Mouse (Mus musculus): ENCODE measurements around the gene Cox10. TPM values are rescaled to one million over a fixed set of nuclear protein-coding genes. Genes with fewer than 3 reads are reported as not detected.
"Not testable (repeated sequence)": the region's sequence is repeated elsewhere in the genome, so short reads cannot be mapped to it uniquely, and the experiment has no call there.

The Cox10 gene
- polyA plus RNA-seq (2014; fragmentation: Nextera tagmentation; extraction: Ambion mirVana) = 24.0 and 24.7 TPM in 2 replicates

DNA sequence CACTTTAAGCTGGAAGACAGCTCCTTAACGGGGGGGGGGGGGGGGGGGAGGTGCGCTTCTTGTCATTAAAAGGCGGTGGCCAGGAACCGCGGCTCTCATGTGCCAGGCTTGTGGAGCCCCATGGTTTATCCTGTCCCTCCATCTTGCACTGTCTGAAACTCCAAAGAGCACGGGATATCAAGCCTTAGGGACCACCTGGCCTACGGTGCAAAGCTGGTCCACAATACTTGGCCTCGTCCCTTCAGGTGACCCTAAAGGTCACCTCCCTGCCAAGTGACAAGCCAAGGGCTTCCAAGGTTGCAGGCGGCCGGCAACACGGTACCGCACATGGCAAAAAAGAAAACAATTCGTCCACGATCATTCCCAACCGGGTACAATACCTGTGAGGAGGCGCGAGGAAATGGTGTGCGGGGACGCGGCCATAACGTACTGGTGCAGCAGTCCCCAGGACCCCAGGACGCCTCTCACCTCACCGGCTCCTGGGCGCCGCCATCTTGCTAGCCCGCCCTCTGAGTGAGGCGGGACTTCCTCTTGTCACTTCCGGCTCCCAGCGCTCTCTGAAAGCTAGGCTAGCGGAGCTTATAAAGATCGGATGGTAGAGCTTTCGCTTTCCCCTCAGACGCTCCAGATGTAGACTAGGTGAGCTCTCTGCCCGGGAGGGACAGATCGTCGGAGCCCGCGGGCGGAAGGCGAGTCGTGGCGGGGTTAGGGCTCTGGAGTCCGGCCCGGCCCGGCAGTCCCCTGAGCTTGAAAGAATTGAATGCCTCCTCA, at the start of gene Cox10:
TSS of gene Cox10 (minus strand) at position 513 of the 771 bp plus-strand sequence.
- Histone ChIP-seq H3K27me3 (replicated peaks; ENCODE audit: control insufficient read depth, insufficient read depth, low read length) (no peaks in the 10 kb centered on the region), H3K9me3 (ENCODE audit: control insufficient read depth, low read length) (no peaks in the 10 kb centered on the region), H3K4me2 (ENCODE audit: low read depth, low read length) (peak within 1 kb of the TSS; percentile 78), H3K36me3 (ENCODE audit: control insufficient read depth, insufficient read depth, low read length) (peaks cover 3% of the 10 kb centered on the region; the same call in 1 of the 2 replicates), H3K4me1 (ENCODE audit: control insufficient read depth, insufficient read depth, low read length) (peaks cover 18% of the 10 kb centered on the region), H3K27ac (replicated peaks; ENCODE audit: low read depth, low read length) (peak within 1 kb of the TSS; percentile 93), H3K9ac (ENCODE audit: low read depth, low read length) (peak within 1 kb of the TSS; percentile 86), H3K4me3 (ENCODE audit: low read depth, low read length) (peak within 1 kb of the TSS; percentile 81)
- DNase-seq (ENCODE audit: low spot score) (peak; percentile 95), ATAC-seq (ENCODE audit: low read depth) (peak; percentile 96)
- WGBS = under 1% methylated on average over 37 of the region's 45 CpGs

DNA sequence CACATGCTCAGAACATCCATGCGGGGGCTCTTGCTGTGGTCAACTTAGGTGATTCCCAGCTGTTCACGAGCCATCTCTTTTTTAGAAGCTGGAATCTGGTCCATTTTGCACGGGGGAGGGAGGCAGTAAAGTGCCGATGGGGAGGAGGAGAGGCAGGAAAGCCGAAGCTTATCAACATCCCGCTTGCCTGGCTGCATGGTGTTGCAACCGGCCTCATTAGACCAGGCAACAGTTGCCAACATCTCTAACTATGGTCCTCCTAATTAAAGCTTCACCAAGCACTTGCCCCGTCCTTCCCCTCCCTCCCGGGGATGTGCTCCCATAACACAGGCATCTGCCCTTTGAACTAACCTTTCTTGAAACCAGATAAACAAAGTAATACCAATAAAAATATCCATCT, 48.7 kb upstream of the Cox10 start:
- 70% methylated on average over 9 of the region's 9 CpGs for WGBS
- Histone ChIP-seq H3K27me3 (replicated peaks; ENCODE audit: control insufficient read depth, insufficient read depth, low read length) (no peaks in the 10 kb centered on the region), H3K4me2 (ENCODE audit: low read depth, low read length) (no peak overlapping the region), H3K36me3 (ENCODE audit: control insufficient read depth, insufficient read depth, low read length) (no peaks in the 10 kb centered on the region), H3K9me3 (ENCODE audit: control insufficient read depth, low read length) (no peaks in the 10 kb centered on the region), H3K27ac (replicated peaks; ENCODE audit: low read depth, low read length) (no peak overlapping the region), H3K4me1 (ENCODE audit: control insufficient read depth, insufficient read depth, low read length) (no peaks in the 10 kb centered on the region), H3K9ac (ENCODE audit: low read depth, low read length) (no peak overlapping the region), H3K4me3 (ENCODE audit: low read depth, low read length) (no peak overlapping the region)
- ATAC-seq (ENCODE audit: low read depth) (no peak), DNase-seq (ENCODE audit: low spot score) (no peak)

DNA sequence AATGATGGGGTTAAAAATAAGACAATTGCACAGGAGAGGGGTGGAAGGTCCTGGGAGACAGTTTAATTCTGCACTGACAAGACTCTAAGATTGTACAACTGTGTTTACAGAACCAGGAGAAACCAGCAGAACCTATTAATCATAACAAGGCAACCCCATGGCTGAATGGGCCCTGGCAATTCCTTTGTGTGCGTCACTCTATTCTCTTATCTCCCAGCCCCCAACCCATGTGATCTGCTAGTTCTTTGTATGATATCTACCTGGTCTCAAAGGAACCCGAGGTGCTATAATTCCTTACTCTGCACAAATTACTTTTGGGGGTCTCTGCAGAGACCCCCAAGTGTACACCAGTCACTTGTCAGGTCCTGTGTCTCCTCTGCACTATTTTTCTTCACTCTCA, 46.2 kb upstream of the Cox10 start:
- Histone ChIP-seq H3K4me3 (ENCODE audit: low read depth, low read length) (no peak overlapping the region), H3K27ac (replicated peaks; ENCODE audit: low read depth, low read length) (no peak overlapping the region), H3K4me1 (ENCODE audit: control insufficient read depth, insufficient read depth, low read length) (no peaks in the 10 kb centered on the region), H3K36me3 (ENCODE audit: control insufficient read depth, insufficient read depth, low read length) (no peaks in the 10 kb centered on the region), H3K9ac (ENCODE audit: low read depth, low read length) (no peak overlapping the region), H3K9me3 (ENCODE audit: control insufficient read depth, low read length) (no peaks in the 10 kb centered on the region), H3K4me2 (ENCODE audit: low read depth, low read length) (no peak overlapping the region), H3K27me3 (replicated peaks; ENCODE audit: control insufficient read depth, insufficient read depth, low read length) (no peaks in the 10 kb centered on the region)
- ATAC-seq (ENCODE audit: low read depth) (no peak), DNase-seq (ENCODE audit: low spot score) (no peak)
- WGBS = 74% methylated on average over 2 of the region's 2 CpGs

DNA sequence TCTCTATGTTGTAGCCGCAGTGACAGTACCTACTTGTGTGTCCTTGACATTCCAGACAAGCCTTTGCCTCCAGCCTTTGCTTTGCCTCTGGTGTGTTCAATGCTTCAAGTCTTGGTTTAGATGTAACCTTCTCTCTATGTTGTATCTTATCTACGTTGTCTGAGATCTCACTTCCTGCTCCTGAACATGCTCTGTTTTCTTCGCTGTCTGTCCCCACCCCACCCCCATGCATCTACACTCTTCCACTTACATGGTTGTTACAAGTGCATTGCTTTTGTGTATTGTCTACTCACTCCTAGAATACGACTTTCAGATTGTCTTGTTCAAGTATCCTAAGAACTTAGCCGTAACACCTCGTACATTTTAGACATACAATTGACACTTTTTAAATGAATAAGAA, 43.9 kb upstream of the Cox10 start:
- not testable (repeated sequence) for H3K9ac ChIP-seq (ENCODE audit: low read depth, low read length); H3K36me3 ChIP-seq (ENCODE audit: control insufficient read depth, insufficient read depth, low read length); DNase-seq (ENCODE audit: low spot score); H3K4me2 ChIP-seq (ENCODE audit: low read depth, low read length); H3K27ac ChIP-seq (replicated peaks; ENCODE audit: low read depth, low read length); ATAC-seq (ENCODE audit: low read depth); H3K4me1 ChIP-seq (ENCODE audit: control insufficient read depth, insufficient read depth, low read length); H3K9me3 ChIP-seq (ENCODE audit: control insufficient read depth, low read length); H3K27me3 ChIP-seq (replicated peaks; ENCODE audit: control insufficient read depth, insufficient read depth, low read length); H3K4me3 ChIP-seq (ENCODE audit: low read depth, low read length)
- WGBS = 88% methylated on average over 6 of the region's 6 CpGs

DNA sequence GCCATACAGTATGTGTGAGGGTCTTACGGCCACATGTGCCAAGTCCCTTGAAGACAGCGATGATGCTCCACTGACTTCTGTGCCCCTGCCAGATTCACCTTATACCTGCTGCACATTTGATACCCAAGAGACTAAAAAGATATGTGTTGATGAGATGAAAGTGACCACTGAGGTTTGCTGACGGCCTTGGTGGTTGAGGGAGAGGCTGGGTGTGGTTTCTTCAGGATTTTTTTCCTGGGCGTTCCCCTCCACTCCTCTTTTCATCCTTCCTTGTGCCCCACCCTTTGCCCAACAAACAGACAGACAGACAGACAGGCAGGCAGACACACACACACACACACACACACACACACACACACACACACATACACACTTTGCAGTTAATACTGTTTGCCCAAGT, 37.4 kb upstream of the Cox10 start:
- no peaks in the 10 kb centered on the region for H3K4me1 ChIP-seq (ENCODE audit: control insufficient read depth, insufficient read depth, low read length)
- H3K4me3 ChIP-seq (ENCODE audit: low read depth, low read length) = no peak overlapping the region
- no peak overlapping the region for H3K27ac ChIP-seq (replicated peaks; ENCODE audit: low read depth, low read length)
- ATAC-seq (ENCODE audit: low read depth) (no peak), DNase-seq (ENCODE audit: low spot score) (no peak)
- 86% methylated on average over 4 of the region's 4 CpGs for WGBS
- no peaks in the 10 kb centered on the region for H3K36me3 ChIP-seq (ENCODE audit: control insufficient read depth, insufficient read depth, low read length)
- H3K9me3 ChIP-seq (ENCODE audit: control insufficient read depth, low read length) = no peaks in the 10 kb centered on the region
- no peak overlapping the region for H3K9ac ChIP-seq (ENCODE audit: low read depth, low read length)
- no peaks in the 10 kb centered on the region for H3K27me3 ChIP-seq (replicated peaks; ENCODE audit: control insufficient read depth, insufficient read depth, low read length)
- no peak overlapping the region for H3K4me2 ChIP-seq (ENCODE audit: low read depth, low read length)

DNA sequence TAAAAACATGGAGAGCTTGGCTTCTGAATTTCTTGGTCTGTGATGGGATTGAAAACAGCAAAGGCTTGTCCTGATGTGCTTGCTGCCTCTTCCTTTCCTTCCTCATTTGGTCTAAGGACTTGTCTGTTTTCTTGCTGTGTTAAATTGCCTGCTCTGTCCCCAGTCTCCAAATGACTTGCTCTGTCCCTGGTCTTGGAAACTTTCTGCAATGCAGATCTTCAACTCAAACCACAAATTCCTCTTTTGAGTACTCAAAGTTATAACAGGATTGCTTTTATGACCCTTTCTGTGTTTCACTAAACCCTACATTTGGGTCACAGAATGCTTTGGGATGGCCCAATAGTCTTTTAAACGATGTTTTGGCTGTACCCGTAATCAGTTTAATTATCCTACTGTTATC, 36.6 kb upstream of the Cox10 start:
- ATAC-seq (ENCODE audit: low read depth) = no peak
- WGBS = 84% methylated on average over 2 of the region's 2 CpGs
- Histone ChIP-seq H3K9me3 (ENCODE audit: control insufficient read depth, low read length) (no peaks in the 10 kb centered on the region), H3K36me3 (ENCODE audit: control insufficient read depth, insufficient read depth, low read length) (no peaks in the 10 kb centered on the region), H3K4me3 (ENCODE audit: low read depth, low read length) (no peak overlapping the region), H3K4me2 (ENCODE audit: low read depth, low read length) (no peak overlapping the region), H3K4me1 (ENCODE audit: control insufficient read depth, insufficient read depth, low read length) (no peaks in the 10 kb centered on the region), H3K9ac (ENCODE audit: low read depth, low read length) (no peak overlapping the region), H3K27me3 (replicated peaks; ENCODE audit: control insufficient read depth, insufficient read depth, low read length) (no peaks in the 10 kb centered on the region), H3K27ac (replicated peaks; ENCODE audit: low read depth, low read length) (no peak overlapping the region)
- no peak for DNase-seq (ENCODE audit: low spot score)

DNA sequence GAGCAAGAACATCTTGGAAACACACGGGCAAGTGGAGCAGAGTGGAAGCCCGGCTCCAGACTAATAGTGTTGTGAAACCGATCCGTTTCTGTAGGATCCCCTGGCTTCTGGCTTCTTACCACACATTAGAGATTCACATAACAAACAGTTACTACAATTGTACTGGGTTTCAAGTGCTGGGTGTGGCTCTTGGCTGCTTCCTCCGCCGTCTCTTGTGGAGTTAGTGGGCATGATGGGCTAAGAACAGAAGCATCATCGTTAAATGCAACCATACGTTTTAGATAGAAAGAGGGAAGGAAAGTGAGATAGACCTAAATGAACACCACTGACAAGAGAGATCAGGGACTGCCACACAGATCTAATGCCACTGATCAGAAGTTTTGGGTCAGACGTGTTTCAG, 35.8 kb upstream of the Cox10 start:
- no peaks in the 10 kb centered on the region for H3K9me3 ChIP-seq (ENCODE audit: control insufficient read depth, low read length)
- DNase-seq (ENCODE audit: low spot score) = no peak
- H3K36me3 ChIP-seq (ENCODE audit: control insufficient read depth, insufficient read depth, low read length) = no peaks in the 10 kb centered on the region
- no peak overlapping the region for H3K9ac ChIP-seq (ENCODE audit: low read depth, low read length)
- no peak for ATAC-seq (ENCODE audit: low read depth)
- no peak overlapping the region for H3K4me3 ChIP-seq (ENCODE audit: low read depth, low read length)
- no peak overlapping the region for H3K27ac ChIP-seq (replicated peaks; ENCODE audit: low read depth, low read length)
- H3K27me3 ChIP-seq (replicated peaks; ENCODE audit: control insufficient read depth, insufficient read depth, low read length) = no peaks in the 10 kb centered on the region
- H3K4me2 ChIP-seq (ENCODE audit: low read depth, low read length) = no peak overlapping the region
- H3K4me1 ChIP-seq (ENCODE audit: control insufficient read depth, insufficient read depth, low read length) = no peaks in the 10 kb centered on the region
- WGBS = 58% methylated on average over 9 of the region's 9 CpGs

DNA sequence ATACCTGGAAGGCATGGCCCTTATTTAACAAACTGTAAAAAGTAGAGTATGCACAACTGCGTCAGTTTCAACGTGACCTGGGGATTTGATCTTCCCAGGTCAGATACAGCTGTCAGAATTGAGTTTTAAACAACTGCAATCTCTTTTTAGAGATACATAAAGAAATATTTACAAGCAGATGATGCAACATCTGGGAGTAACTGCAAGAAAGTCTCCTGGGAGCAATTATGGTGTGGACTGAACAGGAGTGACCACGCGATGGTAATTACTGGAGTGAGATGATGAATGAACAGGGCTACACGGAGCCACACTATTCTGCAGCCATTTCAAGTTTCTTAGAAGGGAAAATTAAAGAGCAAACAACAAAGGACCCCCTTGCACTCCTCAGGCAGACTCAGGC, 20.8 kb upstream of the Cox10 start:
- no peaks in the 10 kb centered on the region for H3K36me3 ChIP-seq (ENCODE audit: control insufficient read depth, insufficient read depth, low read length)

DNA sequence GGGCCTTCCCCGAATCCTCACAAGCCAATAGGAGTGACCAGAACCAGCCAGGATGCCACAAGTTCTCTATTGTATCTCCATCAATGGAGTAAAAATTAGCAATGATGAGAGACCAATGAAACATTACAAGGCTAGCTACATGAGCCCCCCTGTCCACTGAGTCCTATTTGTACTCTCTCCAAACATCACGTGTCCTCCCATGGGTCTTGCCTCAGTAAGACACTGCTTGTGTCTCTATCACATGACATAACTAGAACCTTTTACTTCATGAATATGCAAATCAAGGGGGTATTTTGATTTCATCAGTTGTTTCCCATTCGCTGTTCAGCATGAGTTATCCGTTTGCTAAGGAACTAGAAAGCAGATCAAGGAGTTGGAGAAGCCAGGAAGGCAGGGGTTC, 13.8 kb upstream of the Cox10 start:
- no peak overlapping the region for H3K4me3 ChIP-seq (ENCODE audit: low read depth, low read length)
- H3K9ac ChIP-seq (ENCODE audit: low read depth, low read length) = no peak overlapping the region
- no peaks in the 10 kb centered on the region for H3K27me3 ChIP-seq (replicated peaks; ENCODE audit: control insufficient read depth, insufficient read depth, low read length)
- DNase-seq (ENCODE audit: low spot score) = no peak
- H3K4me1 ChIP-seq (ENCODE audit: control insufficient read depth, insufficient read depth, low read length) = no peaks in the 10 kb centered on the region
- no peak for ATAC-seq (ENCODE audit: low read depth)
- no peaks in the 10 kb centered on the region for H3K36me3 ChIP-seq (ENCODE audit: control insufficient read depth, insufficient read depth, low read length)
- H3K9me3 ChIP-seq (ENCODE audit: control insufficient read depth, low read length) = no peaks in the 10 kb centered on the region
- WGBS = 92% methylated on average over 4 of the region's 4 CpGs
- H3K4me2 ChIP-seq (ENCODE audit: low read depth, low read length) = no peak overlapping the region
- H3K27ac ChIP-seq (replicated peaks; ENCODE audit: low read depth, low read length) = no peak overlapping the region

More for the DNA sequence above, 20.8 kb upstream of the Cox10 start:
- Histone ChIP-seq H3K9me3 (ENCODE audit: control insufficient read depth, low read length) (no peaks in the 10 kb centered on the region), H3K4me2 (ENCODE audit: low read depth, low read length) (no peak overlapping the region), H3K4me1 (ENCODE audit: control insufficient read depth, insufficient read depth, low read length) (no peaks in the 10 kb centered on the region), H3K9ac (ENCODE audit: low read depth, low read length) (no peak overlapping the region), H3K27ac (replicated peaks; ENCODE audit: low read depth, low read length) (no peak overlapping the region), H3K4me3 (ENCODE audit: low read depth, low read length) (no peak overlapping the region), H3K27me3 (replicated peaks; ENCODE audit: control insufficient read depth, insufficient read depth, low read length) (no peaks in the 10 kb centered on the region)
- DNase-seq (ENCODE audit: low spot score) (no peak), ATAC-seq (ENCODE audit: low read depth) (no peak)
- WGBS = 64% methylated on average over 5 of the region's 5 CpGs

Data from embryonic facial prominence, embryonic 14.5 days (tissue).